Mouse (Mus musculus): ENCODE measurements at regions not wholly inside any gene's neighbourhood (a gene's known extent, or its start where the extent isn't known, plus 50 kb on each side); places are given as distances from the start of the nearest gene placed in this dataset.

DNA sequence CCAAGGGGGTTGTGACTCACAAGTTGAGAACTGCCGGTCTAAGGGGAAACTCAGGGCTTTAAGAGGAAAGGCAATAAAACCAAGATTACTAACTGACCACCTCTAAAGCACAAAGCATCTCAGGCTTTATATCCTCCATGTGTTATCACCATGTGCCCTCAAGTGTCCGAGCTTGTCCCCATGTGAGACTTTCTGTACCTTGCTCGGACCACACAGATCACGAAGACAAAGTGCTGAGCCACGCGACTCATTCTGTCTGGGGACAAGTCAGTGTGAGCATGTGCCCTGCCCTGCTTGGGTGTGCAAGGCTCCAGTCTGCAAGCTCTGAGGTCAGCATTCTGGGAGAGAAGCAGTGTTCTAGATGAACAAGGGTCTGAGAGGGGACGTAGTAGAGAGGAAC, 119.2 kb upstream of the Gm26657 start:
- DNase-seq (ENCODE audit: low spot score in 2 of 2), result no peak

GRCm38 (mm10) chr4:56619803-56620202, 120.1 kb upstream of the Gm26657 start:
- DNase-seq (ENCODE audit: low spot score in 2 of 2), result no peak

- DNase-seq (ENCODE audit: low spot score in 2 of 2), result no peak
Measured at GRCm38 (mm10) chr4:56619054-56619453, 120.8 kb upstream of the Gm26657 start.

- no peak for DNase-seq (ENCODE audit: low spot score in 2 of 2)
Measured at GRCm38 (mm10) chr4:56618433-56618832, 121.4 kb upstream of the Gm26657 start.

DNA sequence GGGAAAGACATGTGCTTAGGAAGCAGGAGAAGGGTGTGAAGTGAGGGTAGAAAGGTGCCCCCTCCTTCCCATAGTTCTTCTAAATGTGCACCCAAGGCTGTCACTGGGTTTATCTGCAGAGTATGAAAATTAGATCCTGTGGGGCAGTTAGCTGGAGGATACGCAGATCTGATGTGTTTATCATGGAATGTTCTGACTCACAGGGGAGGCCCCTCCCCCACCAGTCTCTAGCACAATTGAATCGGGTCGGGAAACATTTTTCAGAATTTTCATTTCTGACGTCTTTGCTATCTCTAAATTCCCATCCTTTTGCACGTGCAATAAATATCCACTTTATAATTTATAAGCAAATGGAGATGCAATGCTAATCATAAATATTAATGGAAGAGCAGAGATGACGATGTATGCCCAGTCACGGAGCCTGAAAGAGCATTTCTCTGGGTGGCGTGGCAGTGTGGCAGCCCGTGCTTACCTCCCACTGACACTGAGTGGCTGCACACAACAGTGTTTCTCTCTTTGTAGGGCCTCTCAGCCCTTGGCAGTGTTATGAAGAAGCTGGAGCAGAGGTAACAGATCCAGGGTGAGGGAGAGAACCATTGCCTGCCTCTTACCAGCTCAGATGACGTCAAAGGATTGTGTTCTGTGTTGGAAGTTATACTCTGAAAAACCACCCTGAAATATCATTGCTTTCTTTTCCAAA, 122.1 kb upstream of the Gm26657 start:
- peak in 1 of 2 experiments; percentile 12 for DNase-seq (ENCODE audit: low spot score in 2 of 2)

DNA sequence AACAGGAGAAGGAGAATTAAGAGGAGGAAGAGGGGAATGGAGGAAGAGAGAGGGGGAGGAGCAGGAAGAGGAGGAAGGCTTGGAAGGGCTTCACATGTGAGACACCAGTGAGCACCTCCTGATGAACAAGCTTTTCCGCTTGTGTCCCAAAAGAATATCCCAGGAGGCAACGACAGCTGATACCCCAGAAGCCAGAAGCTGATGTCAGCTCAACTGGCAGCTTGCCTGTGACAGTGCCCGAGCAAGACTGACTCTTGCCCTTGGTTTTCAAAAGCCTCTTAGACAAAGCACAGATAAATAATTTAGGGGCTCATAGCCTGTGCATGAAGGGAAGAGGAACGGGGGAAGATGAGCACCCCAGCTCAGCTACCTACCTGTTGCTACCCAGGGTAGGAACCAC, 127.5 kb upstream of the Gm26657 start:
- no peak for DNase-seq (ENCODE audit: low spot score in 2 of 2)

DNA sequence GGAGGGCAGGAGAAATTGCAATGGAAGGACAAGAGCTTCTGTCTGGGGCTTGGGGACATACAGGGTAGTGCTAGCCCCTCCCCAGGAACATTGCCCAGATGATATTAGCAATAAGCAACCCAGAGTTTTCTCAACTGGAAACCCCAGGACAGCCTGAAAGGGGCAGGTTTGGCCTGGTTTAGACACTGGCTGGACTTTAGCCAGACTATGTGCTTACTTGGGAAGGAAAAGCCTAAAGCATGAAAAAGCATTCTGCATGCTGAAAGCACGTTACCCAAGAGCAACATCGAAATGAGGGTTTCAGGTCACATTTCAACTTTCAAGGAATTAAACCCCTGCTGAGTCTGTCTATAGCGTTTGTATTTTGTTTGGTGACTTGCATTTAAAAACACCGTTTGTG, 128.1 kb upstream of the Gm26657 start:
- no peak for DNase-seq (ENCODE audit: low spot score in 2 of 2)

DNA sequence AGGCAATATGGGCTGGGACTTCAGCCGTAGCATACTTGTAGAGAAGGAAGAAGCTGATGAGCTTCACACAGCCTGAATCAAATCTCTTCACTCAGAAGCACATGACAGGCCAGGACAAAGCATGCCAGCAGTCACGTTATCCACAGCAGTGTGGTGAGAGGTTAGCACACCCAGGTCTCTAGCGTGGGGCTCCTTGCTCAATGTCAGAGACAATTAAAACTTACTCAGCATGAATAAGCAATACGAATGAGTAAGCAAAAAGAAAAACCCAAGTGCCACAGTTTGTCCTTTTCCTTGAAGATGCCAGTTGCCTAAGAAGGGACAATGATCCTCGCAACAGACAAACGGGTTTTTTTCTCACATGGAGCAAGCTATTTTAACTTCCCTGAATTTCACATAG, 129.6 kb upstream of the Gm26657 start:
- DNase-seq (ENCODE audit: low spot score in 2 of 2), result no peak

- no peak for DNase-seq (ENCODE audit: low spot score in 2 of 2)
Measured at GRCm38 (mm10) chr4:56608701-56609100, 131.2 kb upstream of the Gm26657 start.

DNA sequence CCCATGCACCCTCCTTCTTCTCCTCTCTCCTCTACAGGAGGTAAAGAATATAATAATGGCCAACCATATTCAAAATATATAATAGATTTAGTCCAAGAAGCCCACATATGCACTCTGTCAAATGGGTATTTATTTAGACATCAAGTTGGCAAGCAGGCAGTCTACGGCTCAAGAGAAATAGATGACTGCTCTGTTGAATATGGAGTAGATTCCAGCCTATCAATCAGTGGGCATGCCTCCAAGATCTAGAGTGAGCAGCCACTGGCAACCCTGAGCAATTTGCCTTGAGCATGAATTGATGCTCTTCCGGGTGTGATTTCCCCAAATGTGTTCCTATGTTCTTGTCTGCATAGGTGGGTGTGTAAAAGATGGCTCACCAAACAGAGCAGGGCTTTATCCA, 141.5 kb upstream of the Gm26657 start:
- no peak for DNase-seq (ENCODE audit: low spot score in 2 of 2)

DNA sequence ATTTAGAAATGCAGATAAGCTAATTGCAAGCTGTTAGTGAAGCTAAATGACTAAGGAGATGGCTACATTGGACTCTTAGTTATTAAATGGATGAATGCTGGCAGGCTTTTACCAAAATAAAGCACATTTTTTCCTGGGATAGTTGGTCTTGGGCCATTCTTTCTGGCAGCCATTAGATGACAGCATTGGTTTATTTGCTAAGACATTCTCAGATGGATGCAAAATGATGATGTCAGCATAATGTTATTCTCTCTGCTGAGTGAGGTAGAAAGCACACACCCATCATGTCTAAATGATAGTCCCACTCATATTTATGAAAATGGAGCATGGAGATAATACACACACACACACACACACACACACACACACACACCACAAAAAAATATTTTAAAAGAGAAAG, 141.9 kb upstream of the Gm26657 start:
- no peak for DNase-seq (ENCODE audit: low spot score in 2 of 2)

- no peak for DNase-seq (ENCODE audit: low spot score in 2 of 2)
Measured at GRCm38 (mm10) chr4:56582405-56582804, 157.5 kb upstream of the Gm26657 start.

- no peak for DNase-seq (ENCODE audit: low spot score in 2 of 2)
Measured at GRCm38 (mm10) chr4:56576837-56577548, 162.9 kb upstream of the Gm26657 start.

DNA sequence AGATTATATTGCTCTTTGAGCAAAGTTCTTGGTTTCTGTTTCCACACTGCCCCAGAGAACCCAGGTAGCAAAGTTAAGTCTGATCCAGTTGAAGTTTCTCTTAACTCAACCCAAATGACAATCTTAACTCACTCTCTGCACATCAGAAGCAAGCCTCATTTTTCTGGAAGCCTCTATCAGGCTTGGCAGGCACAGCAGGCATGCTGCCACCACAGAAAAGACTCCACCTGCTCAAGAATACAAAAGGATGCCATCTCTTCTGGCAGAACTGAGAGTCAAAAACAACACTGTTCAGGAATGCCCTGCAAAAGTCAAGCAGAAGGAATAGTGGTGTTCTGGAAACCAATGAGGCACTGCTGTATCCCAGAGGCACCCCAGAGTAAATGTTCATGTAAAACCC, 187.7 kb upstream of the Gm26657 start:
- no peak for DNase-seq (ENCODE audit: low spot score in 2 of 2)

- no peak for DNase-seq (ENCODE audit: low spot score in 2 of 2)
Measured at GRCm38 (mm10) chr4:56533344-56533985, 206.4 kb upstream of the Gm26657 start.

DNA sequence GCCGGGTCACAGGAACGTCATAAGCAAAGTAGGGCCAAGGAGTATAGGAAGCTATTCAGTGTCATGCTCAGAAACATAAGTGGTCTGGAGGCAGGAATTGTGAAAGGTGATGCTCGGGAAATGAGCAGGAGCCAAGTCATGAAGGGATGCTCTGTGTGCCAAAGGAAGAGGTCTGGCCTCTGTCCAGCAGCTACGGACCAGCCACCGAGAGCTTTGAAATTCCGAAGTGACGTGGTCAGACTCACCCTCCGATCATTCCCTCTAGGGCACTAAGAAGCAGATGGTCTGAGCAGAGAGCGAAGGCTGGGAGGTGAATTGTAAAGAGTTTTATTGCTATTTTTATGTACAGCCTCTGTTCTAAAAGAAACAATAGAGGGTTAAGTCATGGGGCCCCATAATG, 206.9 kb upstream of the Gm26657 start:
- no peak for DNase-seq (ENCODE audit: low spot score in 2 of 2)

- no peak for DNase-seq (ENCODE audit: low spot score in 2 of 2)
Measured at GRCm38 (mm10) chr4:56528571-56528970, 211.3 kb upstream of the Gm26657 start.

- DNase-seq (ENCODE audit: low spot score in 2 of 2), result peak; percentile 49 to 74
Measured at GRCm38 (mm10) chr4:56524430-56524985, 215.4 kb upstream of the Gm26657 start.

GRCm38 (mm10) chr4:56507770-56508169, 232.1 kb upstream of the Gm26657 start:
- DNase-seq (ENCODE audit: low spot score in 2 of 2), result no peak

GRCm38 (mm10) chr4:56506786-56507185, 233.1 kb upstream of the Gm26657 start:
- peak in 1 of 2 experiments; percentile 11 for DNase-seq (ENCODE audit: low spot score in 2 of 2)

DNA sequence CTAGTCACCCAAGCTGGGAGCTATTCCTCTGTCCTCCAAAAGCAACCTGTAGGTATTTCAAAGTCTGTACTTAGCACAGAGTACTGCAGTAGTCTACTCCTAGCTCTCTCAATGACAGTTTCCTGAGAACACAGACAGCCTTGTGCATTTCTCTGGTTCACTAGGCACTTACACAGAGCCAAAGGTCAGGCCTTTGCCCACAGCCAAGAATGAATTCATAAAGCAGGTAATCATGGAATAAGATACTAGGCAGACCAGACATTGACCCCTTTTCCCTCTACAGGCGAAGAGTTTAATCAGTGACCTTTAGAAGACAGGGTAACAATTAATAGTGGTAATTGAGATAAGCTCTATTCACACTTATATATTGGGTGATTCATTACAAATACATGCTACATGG, 233.8 kb upstream of the Gm26657 start:
- DNase-seq (ENCODE audit: low spot score in 2 of 2), result no peak

DNA sequence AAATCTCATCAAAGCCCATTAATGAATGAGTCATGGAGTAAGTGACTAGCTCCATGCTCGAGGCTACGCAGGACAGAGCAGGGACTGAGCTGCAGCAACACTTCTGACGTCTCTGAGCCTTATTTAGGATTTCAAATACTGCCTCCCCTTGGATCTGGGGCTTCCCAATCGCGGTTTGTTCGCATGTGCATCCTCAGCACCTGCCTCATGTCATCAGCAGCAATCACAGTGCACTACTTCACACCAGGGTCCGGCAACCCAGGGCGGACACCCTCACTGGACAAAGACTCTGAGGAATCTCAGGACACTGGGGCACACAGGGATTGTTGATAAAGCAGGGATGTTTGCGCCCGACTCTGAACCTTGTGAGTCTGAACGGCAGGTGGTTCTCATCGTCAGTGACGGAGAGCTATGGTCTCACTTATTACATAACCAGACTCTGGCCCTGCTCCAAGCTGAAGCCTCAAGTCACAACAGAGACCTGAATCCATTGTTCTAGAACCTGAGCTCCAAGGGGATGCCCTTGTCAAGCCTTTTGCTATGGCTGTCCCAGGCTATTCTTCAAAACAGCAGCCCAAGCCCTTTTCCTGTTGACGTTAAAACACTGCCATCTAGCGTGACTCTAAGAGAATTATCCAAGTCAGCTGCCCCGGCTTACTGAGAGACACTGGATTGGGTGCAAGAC, 247.2 kb upstream of the Gm26657 start:
- DNase-seq (ENCODE audit: low spot score in 2 of 2), result peak; percentile 54 to 85

Data from layer of hippocampus, adult 18-20 months (tissue).